Mouse (Mus musculus): ENCODE data around the gene Ccdc191.

Ccdc191 gene

GRCm38 (mm10) chr16:43979328-43980109, 89.9 kb downstream of the Ccdc191 start, which contains the start of gene Zdhhc23:
Zdhhc23 (minus strand) TSS chr16:43979791.
- DNase-seq (ENCODE audit: extremely low read depth, low read depth, low spot score), result no peak

GRCm38 (mm10) chr16:43980110-43980609, 90.6 kb downstream of the Ccdc191 start:
- DNase-seq (ENCODE audit: extremely low read depth, low read depth, low spot score), result peak; percentile 10

- DNase-seq (ENCODE audit: extremely low read depth, low read depth, low spot score), result no peak
These were observed 96.7 kb downstream of the Ccdc191 start for GRCm38 (mm10) chr16:43986299-43986698.

- no peak for DNase-seq (ENCODE audit: extremely low read depth, low read depth, low spot score)
These were observed 105.0 kb downstream of the Ccdc191 start for GRCm38 (mm10) chr16:43994623-43995022.

GRCm38 (mm10) chr16:43999111-43999510, 109.5 kb downstream of the Ccdc191 start:
- no peak for DNase-seq (ENCODE audit: extremely low read depth, low read depth, low spot score)

- no peak for DNase-seq (ENCODE audit: extremely low read depth, low read depth, low spot score)
These were observed 109.9 kb downstream of the Ccdc191 start for GRCm38 (mm10) chr16:43999541-43999940.

- DNase-seq (ENCODE audit: extremely low read depth, low read depth, low spot score), result no peak
These were observed 112.5 kb downstream of the Ccdc191 start for GRCm38 (mm10) chr16:44002086-44002485.

- no peak for DNase-seq (ENCODE audit: extremely low read depth, low read depth, low spot score)
These were observed 121.4 kb downstream of the Ccdc191 start for GRCm38 (mm10) chr16:44011010-44011409.

Data from fat pad, adult 2 months (tissue).